Mouse (Mus musculus): ENCODE measurements around the gene Tmprss2.
"Not testable (repeated sequence)": the region's sequence is repeated elsewhere in the genome, so short reads cannot be mapped to it uniquely, and the experiment has no call there.

Tmprss2 gene

GRCm38 (mm10) chr16:97582876-97583275 lies 28.1 kb downstream of the Tmprss2 start:
- DNase-seq = not testable (repeated sequence)

GRCm38 (mm10) chr16:97569426-97569825 lies 41.6 kb downstream of the Tmprss2 start:
- no peak for DNase-seq

GRCm38 (mm10) chr16:97568662-97569061 lies 42.3 kb downstream of the Tmprss2 start:
- DNase-seq = no peak

GRCm38 (mm10) chr16:97544340-97544739 lies 66.7 kb downstream of the Tmprss2 start:
- DNase-seq = no peak

GRCm38 (mm10) chr16:97536859-97537258 lies 74.1 kb downstream of the Tmprss2 start:
- no peak for DNase-seq

GRCm38 (mm10) chr16:97535808-97536413 lies 75.1 kb downstream of the Tmprss2 start:
- peak; percentile 30 for DNase-seq

GRCm38 (mm10) chr16:97534876-97535461 lies 76.0 kb downstream of the Tmprss2 start:
- DNase-seq = peak; percentile 68

GRCm38 (mm10) chr16:97534448-97534847 lies 76.5 kb downstream of the Tmprss2 start:
- no peak for DNase-seq

GRCm38 (mm10) chr16:97533751-97534150 lies 77.2 kb downstream of the Tmprss2 start:
- no peak for DNase-seq

GRCm38 (mm10) chr16:97533126-97533525 lies 77.9 kb downstream of the Tmprss2 start:
- no peak for DNase-seq

GRCm38 (mm10) chr16:97529241-97529640 lies 81.8 kb downstream of the Tmprss2 start:
- no peak for DNase-seq

GRCm38 (mm10) chr16:97523024-97523423 lies 88.0 kb downstream of the Tmprss2 start:
- DNase-seq = peak; percentile 36

GRCm38 (mm10) chr16:97521983-97522382 lies 89.0 kb downstream of the Tmprss2 start:
- DNase-seq = no peak

GRCm38 (mm10) chr16:97516341-97516740 lies 94.7 kb downstream of the Tmprss2 start:
- no peak for DNase-seq
